Mouse (Mus musculus) adrenal gland, postnatal 14 days (tissue): ENCODE results near the gene Olfr449. TPM values are rescaled to one million over a fixed set of nuclear protein-coding genes. Genes with fewer than 3 reads are reported as not detected.
A peak's percentile ranks its signal among the peaks of the same experiment; 100 is the strongest.

Source experiments
- DNase-seq: peaks from one replicate; pipeline ENCODE4 v3.0.0; 2021; ENCODE audit warnings: mixed read lengths
- long read RNA-seq, 2 experiments: library from polyadenylated mRNA; stranded (forward); transcript quantifications; one replicate each; pipeline ENCODE4 v2.0.0; 2021
- total RNA-seq: library from RNA; stranded (reverse); gene quantifications from 2 replicates; pipeline ENCODE4 v1.2.3, GENCODE M21; 2021

The Olfr449 gene
- not detected in 2 replicates for total RNA-seq
- long read RNA-seq, experiment 1: 0 reads
- long read RNA-seq, experiment 2: 0 reads

GRCm38 (mm10) chr6:42834084-42834483, at the start of gene Olfr449:
Gene Olfr449 (plus strand): TSS chr6:42834384.
- no peak for DNase-seq

GRCm38 (mm10) chr6:42784793-42785192, 49.4 kb upstream of the Olfr449 start, which contains the start of gene Olfr452:
Gene Olfr452 (plus strand): TSS chr6:42785093.
- DNase-seq: no peak

GRCm38 (mm10) chr6:42790247-42790948, 43.8 kb upstream of the Olfr449 start:
- no peak for DNase-seq

GRCm38 (mm10) chr6:42790949-42791556, 43.1 kb upstream of the Olfr449 start:
- DNase-seq: no peak

GRCm38 (mm10) chr6:42794982-42795381, 39.2 kb upstream of the Olfr449 start:
- no peak for DNase-seq

- no peak for DNase-seq
These were observed 22.5 kb upstream of the Olfr449 start, which contains the start of gene Olfr450 for GRCm38 (mm10) chr6:42811639-42812038. Gene Olfr450 (plus strand): TSS chr6:42811939.

- peak; percentile 23 for DNase-seq
These were observed 26.1 kb downstream of the Olfr449 start for GRCm38 (mm10) chr6:42860222-42860819.

- no peak for DNase-seq
These were observed 35.5 kb downstream of the Olfr449 start for GRCm38 (mm10) chr6:42869695-42870094.

GRCm38 (mm10) chr6:42876323-42876722, 42.1 kb downstream of the Olfr449 start:
- no peak for DNase-seq

Other genes with a start within 250 kb of the Olfr449 start
- not detected in 2 replicates for gene Tcaf3, start 236.7 kb upstream of the Olfr449 start, total RNA-seq
- gene Tcaf2, start 189.1 kb upstream of the Olfr449 start, total RNA-seq: 9.1 and 9.6 TPM in 2 replicates
- gene Tcaf1, start 124.3 kb upstream of the Olfr449 start, total RNA-seq: 57.6 and 59.4 TPM in 2 replicates
- not detected in 2 replicates for gene Olfr453, start 95.0 kb upstream of the Olfr449 start, total RNA-seq
- not detected in 2 replicates for gene Olfr38, start 78.0 kb upstream of the Olfr449 start, total RNA-seq
- gene Olfr452, start 49.3 kb upstream of the Olfr449 start, total RNA-seq: not detected in 2 replicates
- not detected in 2 replicates for gene Olfr450, start 22.4 kb upstream of the Olfr449 start, total RNA-seq
- not detected in 2 replicates for gene Olfr448, start 56.1 kb downstream of the Olfr449 start, total RNA-seq
- not detected in 2 replicates for gene Olfr447, start 74.5 kb downstream of the Olfr449 start, total RNA-seq
- gene Olfr446, start 87.0 kb downstream of the Olfr449 start, total RNA-seq: not detected in 2 replicates
- gene Olfr444, start 114.7 kb downstream of the Olfr449 start, total RNA-seq: not detected in 2 replicates